ENCODE assay signal across 10 mouse cellular contexts in the genomic region with DNA sequence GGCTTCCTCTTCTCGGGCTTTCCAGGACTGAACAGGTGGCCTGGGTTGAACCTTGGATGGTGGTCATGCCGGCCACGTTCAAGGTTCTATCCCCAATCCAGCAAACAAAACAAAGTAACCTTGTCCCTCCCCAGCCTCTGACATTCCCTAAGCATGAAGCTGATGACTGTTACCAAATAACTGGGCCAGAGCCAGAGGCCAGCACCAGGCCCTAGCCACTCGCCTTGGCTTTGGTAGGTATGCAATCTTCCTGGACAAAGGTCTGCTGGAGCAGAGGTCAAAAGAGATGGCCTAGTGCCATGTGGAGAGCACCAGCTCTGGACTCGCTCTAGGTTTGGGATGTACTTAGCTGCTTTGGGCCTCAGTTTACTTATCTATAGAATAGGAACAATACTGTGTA. TPM values are rescaled to one million over a fixed set of nuclear protein-coding genes. Genes with fewer than 3 reads are reported as not detected.
DNase-seq lines count a peak whose midpoint lies in the region; ATAC-seq and TF ChIP-seq lines count a peak whose summit lies in the region.
"Had no signal": no experiment of that assay in that cellular context is flagged by ENCODE, and none has a peak within 500 bp of the region (broad histone marks: within the 10 kb centered on the region; RNA-seq: fewer than 3 reads in every experiment).

No protein-coding gene starts in this region.

- no peaks in the 10 kb centered on the region for H3K9me3 ChIP-seq in embryonic facial prominence, embryonic 13.5 days
- no peaks in the 10 kb centered on the region for H3K9me3 ChIP-seq in midbrain, embryonic 16.5 days (replicated peaks; ENCODE audit: control insufficient read depth, low read length, poor library complexity, severe bottlenecking)
- H3K9me3 ChIP-seq: lung, embryonic 15.5 days had no signal

- H3K36me3 ChIP-seq in embryonic facial prominence, embryonic 13.5 days = peaks cover 56% of the 10 kb centered on the region
- peaks cover 5% of the 10 kb centered on the region; the same call in 1 of the 2 replicates for H3K36me3 ChIP-seq in midbrain, embryonic 16.5 days (ENCODE audit: control insufficient read depth, insufficient read depth, low read length)

- H3K4me3 ChIP-seq in layer of hippocampus, adult 2 months = peak overlapping the region; percentile 97
- H3K4me3 ChIP-seq in embryonic facial prominence, embryonic 13.5 days = peak overlapping the region; percentile 98
- peak overlapping the region; percentile 88 for H3K4me3 ChIP-seq in midbrain, embryonic 16.5 days (ENCODE audit: low read depth, low read length)

- 84% methylated on average over 5 of the region's 5 CpGs for WGBS in embryonic facial prominence, embryonic 13.5 days
- 83% methylated on average over 5 of the region's 5 CpGs for WGBS in midbrain, embryonic 16.5 days

- no peak for DNase-seq in layer of hippocampus, adult 2 months (ENCODE audit: low spot score in 2 of 2)
- DNase-seq in layer of hippocampus, adult 18-20 months (ENCODE audit: low spot score in 2 of 2) = no peak
- DNase-seq in kidney, adult 8-10 months = peak; percentile 88 to 92
- no peak for DNase-seq in heart, adult 8-10 months (ENCODE audit: low spot score)
- DNase-seq in spleen, postnatal 10 days (ENCODE audit: low spot score in 2 of 2) = no peak
- DNase-seq in frontal cortex, postnatal 14 days (ENCODE audit: low spot score in 2 of 2) = no peak

- ATAC-seq in embryonic facial prominence, embryonic 13.5 days (ENCODE audit: insufficient number of reproducible peaks, insufficient read depth, low FRiP score, low TSS enrichment, low read depth) = no peak
- ATAC-seq in midbrain, embryonic 16.5 days = no peak
- ATAC-seq: CD4-positive, CD25-positive, alpha-beta regulatory T cell, adult 4 months had no signal

- peak overlapping the region; percentile 32; the same call in 1 of the 2 replicates for H3K27ac ChIP-seq in layer of hippocampus, adult 2 months
- H3K27ac ChIP-seq in embryonic facial prominence, embryonic 13.5 days = no peak overlapping the region
- H3K27ac ChIP-seq in midbrain, embryonic 16.5 days (ENCODE audit: low read length) = no peak overlapping the region
- H3K27ac ChIP-seq: lung, embryonic 15.5 days had no signal

- peak overlapping the region; percentile 99; the same call in 1 of the 2 replicates for H3K9ac ChIP-seq in embryonic facial prominence, embryonic 13.5 days
- peak overlapping the region; percentile 100 for H3K9ac ChIP-seq in midbrain, embryonic 16.5 days (ENCODE audit: low read depth, low read length)
- H3K9ac ChIP-seq: lung, embryonic 15.5 days had no signal

- H3K27me3 ChIP-seq in embryonic facial prominence, embryonic 13.5 days = no peaks in the 10 kb centered on the region
- H3K27me3 ChIP-seq in midbrain, embryonic 16.5 days (ENCODE audit: control insufficient read depth, insufficient read depth, low read depth, low read length) = no peaks in the 10 kb centered on the region
- H3K27me3 ChIP-seq: lung, embryonic 15.5 days had no signal

- peaks cover 52% of the 10 kb centered on the region for H3K4me1 ChIP-seq in embryonic facial prominence, embryonic 13.5 days
- H3K4me1 ChIP-seq in midbrain, embryonic 16.5 days (ENCODE audit: control insufficient read depth, insufficient read depth, low read length) = peaks cover 61% of the 10 kb centered on the region

- TF ChIP-seq CTCF in layer of hippocampus, adult 2 months (conservative IDR thresholded peaks at IDR 0.05) = no peak

- peak overlapping the region; percentile 78; the same call in 1 of the 2 replicates for H3K4me2 ChIP-seq in embryonic facial prominence, embryonic 13.5 days
- peak overlapping the region; percentile 87 for H3K4me2 ChIP-seq in midbrain, embryonic 16.5 days (ENCODE audit: low read length)

RNA-seq across cellular contexts. Expression of gene Sbk1, which starts 3.3 kb away (rescaled TPM):
- 10 to 100 TPM; 71.9 to 73.3 TPM for total RNA-seq in layer of hippocampus, adult 2 months (2021)
- 10 to 100 TPM; 81.0 to 86.8 TPM for total RNA-seq in layer of hippocampus, adult 18-20 months (2021)
- 54.3 and 58.9 TPM in 2 replicates for polyA plus RNA-seq in embryonic facial prominence, embryonic 13.5 days (2015; fragmentation: Nextera tagmentation; extraction: Ambion mirVana)
- polyA plus RNA-seq in midbrain, embryonic 16.5 days (2015; fragmentation: Nextera tagmentation; extraction: Ambion mirVana) = 233 and 251 TPM in 2 replicates
- total RNA-seq in heart, adult 8-10 months (2022) = 10 to 100 TPM; 73.6 to 99.4 (median 84.5) TPM

Comparison
In these comparisons a context has a peak if more than half of its experiments do, and no peak if none do; other contexts are left out.
1. DNase-seq: peak in kidney, adult 8-10 months (2 of 2); none in layer of hippocampus, adult 2 months (0 of 2), layer of hippocampus, adult 18-20 months (0 of 2), heart, adult 8-10 months (single experiment), spleen, postnatal 10 days (0 of 2) and frontal cortex, postnatal 14 days (0 of 2).
2. Peak in every context shown above with its lines, with median percentiles within 50 percentile points of each other: H3K4me3 ChIP-seq.